Mouse (Mus musculus) Patski (cell line): ENCODE results near the gene Csnka2ip. TPM values are rescaled to one million over a fixed set of nuclear protein-coding genes. Genes with fewer than 3 reads are reported as not detected.

Source experiments
- ATAC-seq: fragments of 100-300 bp; one replicate; pipeline ENCODE4 v1.8.0; 2021
- CTCF ChIA-PET: fragments of 350-600 bp; sonication (Branson Sonifier 250); formaldehyde crosslinking; loops from one replicate; lab custom pipeline; 2022; ENCODE audit warnings: inconsistent platforms; lab: Charles Lee
- POLR2A ChIA-PET: fragments of 350-600 bp; sonication (Branson Sonifier 250); formaldehyde crosslinking; loops from one replicate; lab custom pipeline; 2022; ENCODE audit warnings: antibody characterized with exemption, inconsistent platforms; lab: Charles Lee
- DNase-seq: peaks from one replicate; pipeline ENCODE4 v3.0.0-alpha.2; 2011; ENCODE audit warnings: low read depth, low spot score
- H3K27me3 ChIP-seq: fragments of 371-371 bp; one replicate; pipeline ENCODE4 v1.5.1; 2021
- CTCF ChIP-seq: fragments of 100-300 bp; IDR thresholded peaks from one replicate; pipeline ENCODE4 v1.5.1; 2021
- in situ Hi-C: fragments of 300-500 bp; cut with MboI; formaldehyde crosslinking; loops from 3 replicates; pipeline ENCODE4 v1.11.1; 2018; ENCODE audit warnings: low pct_unique_long_range_greater_than_20kb, mixed read lengths
- polyA plus RNA-seq: library from polyadenylated mRNA; unstranded; gene quantifications from one replicate; pipeline ENCODE4 v1.2.3, GENCODE M21; 2021

The Csnka2ip gene
- not detected for polyA plus RNA-seq

DNA sequence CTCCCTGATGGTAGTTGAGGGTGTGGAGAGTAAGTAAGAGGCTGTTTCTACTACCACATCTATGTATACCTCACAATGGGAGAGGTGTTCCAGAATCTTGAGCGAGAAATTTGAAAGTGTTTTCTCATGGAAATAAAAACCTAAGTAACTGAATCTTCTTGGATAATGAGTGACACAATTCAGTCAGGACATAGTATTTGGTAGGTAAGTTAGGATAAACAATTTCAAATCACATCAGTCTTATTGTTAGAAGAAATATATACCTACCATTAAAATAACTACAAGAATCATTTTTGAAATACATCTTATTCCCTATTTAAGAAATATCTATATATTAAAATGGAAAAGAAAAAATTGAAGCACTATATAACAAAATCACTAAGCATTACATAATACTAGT lies at the start of gene Csnka2ip:
Gene Csnka2ip, minus strand, starts transcription at position 101 of the 400 bp plus-strand sequence.
- in situ Hi-C loops = no loop called here
- no peak for DNase-seq
- no peak for TF ChIP-seq CTCF
- ChIA-PET POLR2A (no interaction called here), CTCF (no interaction called here)
- ATAC-seq = no peak
- H3K27me3 ChIP-seq = peaks cover 31% of the 10 kb centered on the region

- no peak for DNase-seq
- in situ Hi-C loops = no loop called here
These were observed 47.5 kb upstream of the Csnka2ip start for GRCm38 (mm10) chr16:64649594-64650290.

GRCm38 (mm10) chr16:64647771-64648170 lies 45.6 kb upstream of the Csnka2ip start:
- DNase-seq (no peak), ATAC-seq (no peak)
- in situ Hi-C loops = no loop called here
- no peak for TF ChIP-seq CTCF
- ChIA-PET POLR2A (no interaction called here), CTCF (interaction anchor here (1.7 kb wide), 1 partner anchor 14 kb away, joined by 4 read pairs; no protein-coding TSS in a partner anchor)
- H3K27me3 ChIP-seq = no peaks in the 10 kb centered on the region

More at GRCm38 (mm10) chr16:64649594-64650290, 47.5 kb upstream of the Csnka2ip start:
- no peak for TF ChIP-seq CTCF
- ChIA-PET POLR2A (no interaction called here), CTCF (no interaction called here)
- ATAC-seq = no peak
- H3K27me3 ChIP-seq = no peaks in the 10 kb centered on the region

GRCm38 (mm10) chr16:64635110-64635509 lies 32.9 kb upstream of the Csnka2ip start:
- CTCF ChIA-PET = no interaction called here
- H3K27me3 ChIP-seq = no peaks in the 10 kb centered on the region
- DNase-seq (no peak), ATAC-seq (no peak)
- no peak for TF ChIP-seq CTCF
- POLR2A ChIA-PET = no interaction called here
- in situ Hi-C loops = no loop called here

DNA sequence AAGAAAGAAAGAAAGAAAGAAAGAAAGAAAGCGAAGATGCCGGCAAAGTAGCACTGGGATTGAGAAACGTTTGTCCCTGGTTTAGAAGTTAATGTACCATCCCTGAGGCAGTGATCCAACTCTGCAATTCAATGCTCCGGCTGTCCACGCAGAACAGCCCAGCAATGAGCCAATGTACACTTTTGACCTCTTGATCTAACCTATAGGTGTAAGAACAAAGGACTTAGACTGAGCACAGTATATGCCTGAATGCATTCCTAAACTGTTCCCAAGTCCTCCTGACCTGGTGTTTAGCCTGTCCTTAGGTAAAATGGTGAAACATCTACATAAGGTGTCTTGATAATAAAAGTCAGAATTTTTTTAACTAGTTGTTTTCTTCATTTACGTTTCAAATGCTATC lies 17.9 kb upstream of the Csnka2ip start:
- in situ Hi-C loops = no loop called here
- no peak for DNase-seq
- ChIA-PET CTCF (no interaction called here), POLR2A (no interaction called here)
- TF ChIP-seq CTCF = no peak
- no peak for ATAC-seq
- peaks cover 10% of the 10 kb centered on the region for H3K27me3 ChIP-seq

DNA sequence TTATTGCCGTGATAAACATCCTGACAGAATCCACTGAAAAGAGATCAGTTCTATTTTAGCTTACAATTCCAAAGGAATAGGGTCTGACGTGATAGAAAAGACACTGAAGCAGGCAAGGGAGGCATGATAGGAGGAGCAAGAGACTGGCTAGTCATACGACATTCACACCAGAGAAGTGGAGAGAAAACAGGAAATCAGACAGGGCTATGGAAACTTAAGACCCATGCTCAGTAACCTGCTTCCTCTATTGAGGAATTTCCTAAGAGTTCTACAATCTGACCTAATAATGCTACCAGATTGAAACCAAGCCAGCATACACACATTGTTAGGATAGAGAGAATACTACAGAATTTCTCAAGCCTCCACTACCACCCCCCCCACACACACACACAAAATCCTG lies 12.4 kb upstream of the Csnka2ip start:
- CTCF ChIA-PET = no interaction called here
- in situ Hi-C loops = no loop called here
- POLR2A ChIA-PET = no interaction called here
- H3K27me3 ChIP-seq = peaks cover 17% of the 10 kb centered on the region
- DNase-seq = no peak
- no peak for TF ChIP-seq CTCF
- no peak for ATAC-seq

DNA sequence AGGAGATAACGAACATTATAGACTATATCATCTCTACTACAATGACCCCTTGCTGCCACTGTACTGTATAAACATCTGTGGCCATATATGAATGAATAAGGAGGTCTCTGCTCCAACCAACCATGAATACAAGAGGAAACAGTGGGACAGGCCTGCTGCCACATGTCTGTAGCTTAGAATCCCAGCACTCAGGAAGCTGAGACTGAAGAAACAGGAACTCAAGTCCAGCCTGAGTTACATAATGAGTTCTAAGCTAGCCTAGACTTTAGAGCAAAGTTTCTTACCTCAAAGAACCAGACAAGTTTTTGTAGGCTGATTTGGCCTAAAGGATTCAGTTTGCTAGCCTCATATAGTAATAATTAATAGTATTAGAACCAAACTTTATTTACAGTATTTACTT lies 5.6 kb upstream of the Csnka2ip start:
- POLR2A ChIA-PET = no interaction called here
- in situ Hi-C loops = no loop called here
- no peak for DNase-seq
- CTCF ChIA-PET = no interaction called here
- TF ChIP-seq CTCF = no peak
- no peak for ATAC-seq
- H3K27me3 ChIP-seq = peaks cover 21% of the 10 kb centered on the region

GRCm38 (mm10) chr16:64586825-64587224 lies 15.4 kb downstream of the Csnka2ip start:
- peaks cover 20% of the 10 kb centered on the region for H3K27me3 ChIP-seq
- ChIA-PET CTCF (no interaction called here), POLR2A (no interaction called here)
- ATAC-seq (no peak), DNase-seq (no peak)
- in situ Hi-C loops = no loop called here
- no peak for TF ChIP-seq CTCF

DNA sequence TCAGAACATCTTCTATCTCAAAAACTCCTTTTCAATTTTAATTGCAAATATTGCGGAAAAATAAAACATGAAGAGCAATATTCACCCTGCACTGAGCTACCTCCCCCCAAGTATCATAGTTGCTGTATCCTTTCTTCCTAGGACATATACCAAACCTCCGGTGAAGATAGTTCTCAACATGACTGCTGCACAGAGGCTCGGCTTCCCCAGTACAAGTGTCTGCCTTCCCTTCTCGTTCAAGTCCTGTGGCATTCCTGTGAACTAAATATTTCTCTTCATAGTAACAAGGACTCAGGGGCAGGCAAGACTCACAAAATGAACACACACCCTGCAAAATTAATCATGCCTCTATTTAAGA lies 16.0 kb downstream of the Csnka2ip start:
- ATAC-seq (no peak), DNase-seq (no peak)
- peaks cover 22% of the 10 kb centered on the region for H3K27me3 ChIP-seq
- ChIA-PET CTCF (no interaction called here), POLR2A (no interaction called here)
- in situ Hi-C loops = no loop called here
- no peak for TF ChIP-seq CTCF

- H3K27me3 ChIP-seq = peaks cover 24% of the 10 kb centered on the region
- in situ Hi-C loops = no loop called here
- DNase-seq = no peak
- no peak for ATAC-seq
- ChIA-PET POLR2A (no interaction called here), CTCF (interaction anchor here (0.6 kb wide), 1 partner anchor 12 kb away, joined by 3 read pairs; no protein-coding TSS in a partner anchor)
- no peak for TF ChIP-seq CTCF
These were observed 16.5 kb downstream of the Csnka2ip start for GRCm38 (mm10) chr16:64585599-64586261.

GRCm38 (mm10) chr16:64584591-64584990 lies 17.6 kb downstream of the Csnka2ip start:
- peaks cover 24% of the 10 kb centered on the region for H3K27me3 ChIP-seq
- ATAC-seq = no peak
- POLR2A ChIA-PET = no interaction called here
- no peak for DNase-seq
- in situ Hi-C loops = no loop called here
- no peak for TF ChIP-seq CTCF
- CTCF ChIA-PET = interaction anchor here (0.7 kb wide), 1 partner anchor 21 kb away, joined by 4 read pairs; no protein-coding TSS in a partner anchor
